Mouse (Mus musculus) left cerebral cortex, adult 18-20 months (tissue): ENCODE data around the gene Dync1li1. TPM values are rescaled to one million over a fixed set of nuclear protein-coding genes. Genes with fewer than 3 reads are reported as not detected.
A peak's percentile ranks its signal among the peaks of the same experiment; 100 is the strongest.
"Not testable (repeated sequence)": the region's sequence is repeated elsewhere in the genome, so short reads cannot be mapped to it uniquely, and the experiment has no call there.

Experiments used
- DNase-seq, 2 experiments: peaks; one replicate each; pipeline ENCODE4 v3.0.0; 2021 to 2022; ENCODE audit warnings: low spot score in 2 of 2, mixed read lengths in 1 of 2
- long read RNA-seq, 2 experiments: library from polyadenylated mRNA; stranded (forward); transcript quantifications; one replicate each; pipeline ENCODE4 v2.0.0; 2021
- total RNA-seq, 2 experiments: library from RNA; stranded (reverse); gene quantifications; 2 replicates each; pipeline ENCODE4 v1.2.3; 2021

Dync1li1 gene
- total RNA-seq = 10 to 100 TPM; 93.8 to 96.2 TPM
- long read RNA-seq, experiment 1, transcript Dync1li1-201 (13 exons, 2,601 nt) = major isoform, 65 of 76 reads
- long read RNA-seq, experiment 1, partial matches to known transcripts = 5 of 76 reads
- long read RNA-seq, experiment 1, other reads (novel, unspliced or antisense) = 6 of 76 reads
- long read RNA-seq, experiment 2, transcript Dync1li1-201 (13 exons, 2,601 nt) = major isoform, 58 of 69 reads
- long read RNA-seq, experiment 2, partial matches to known transcripts = 7 of 69 reads
- long read RNA-seq, experiment 2, other reads (novel, unspliced or antisense) = 4 of 69 reads

GRCm38 (mm10) chr9:114688252-114688952, at the start of gene Dync1li1:
Dync1li1 (plus strand) TSS chr9:114688790.
- peak; percentile 97 to 98 for DNase-seq

- no peak for DNase-seq
Observed at GRCm38 (mm10) chr9:114639186-114639748, 49.3 kb upstream of the Dync1li1 start.

- peak; percentile 98 for DNase-seq
Observed at GRCm38 (mm10) chr9:114639839-114640646, 48.5 kb upstream of the Dync1li1 start, which contains the start of gene Cnot10. Cnot10 (minus strand) TSS chr9:114640184.

- DNase-seq = peak; percentile 76 to 79
Observed at GRCm38 (mm10) chr9:114646556-114647505, 41.8 kb upstream of the Dync1li1 start.

- DNase-seq = no peak
Observed at GRCm38 (mm10) chr9:114647506-114648432, 40.8 kb upstream of the Dync1li1 start.

GRCm38 (mm10) chr9:114648472-114648871, 40.1 kb upstream of the Dync1li1 start:
- not testable (repeated sequence) for DNase-seq

GRCm38 (mm10) chr9:114649371-114649770, 39.2 kb upstream of the Dync1li1 start:
- no peak for DNase-seq

GRCm38 (mm10) chr9:114650938-114651634, 37.5 kb upstream of the Dync1li1 start:
- no peak for DNase-seq

GRCm38 (mm10) chr9:114655356-114655755, 33.2 kb upstream of the Dync1li1 start:
- no peak for DNase-seq

- no peak for DNase-seq
Observed at GRCm38 (mm10) chr9:114656701-114657100, 31.9 kb upstream of the Dync1li1 start.

- no peak for DNase-seq
Observed at GRCm38 (mm10) chr9:114660506-114660905, 28.1 kb upstream of the Dync1li1 start.

- DNase-seq = no peak
Observed at GRCm38 (mm10) chr9:114660983-114661382, 27.6 kb upstream of the Dync1li1 start.

GRCm38 (mm10) chr9:114661991-114662390, 26.6 kb upstream of the Dync1li1 start:
- no peak for DNase-seq

GRCm38 (mm10) chr9:114663782-114664181, 24.8 kb upstream of the Dync1li1 start:
- peak in 1 of 2 experiments; percentile 16 for DNase-seq

- no peak for DNase-seq
Observed at GRCm38 (mm10) chr9:114666858-114667257, 21.7 kb upstream of the Dync1li1 start.

- no peak for DNase-seq
Observed at GRCm38 (mm10) chr9:114668047-114668446, 20.5 kb upstream of the Dync1li1 start.

GRCm38 (mm10) chr9:114669011-114669410, 19.6 kb upstream of the Dync1li1 start:
- DNase-seq = no peak

- DNase-seq = no peak
Observed at GRCm38 (mm10) chr9:114671946-114672345, 16.6 kb upstream of the Dync1li1 start.
